Mouse (Mus musculus) bone marrow macrophage, adult 2 months (primary cell): ENCODE results near the gene Bhlhe23. TPM values are rescaled to one million over a fixed set of nuclear protein-coding genes. Genes with fewer than 3 reads are reported as not detected.

Experiments used
- H3K27ac ChIP-seq: 2 replicates; pipeline ENCODE4 v1.5.1; 2012; ENCODE audit warnings: low read depth, low read length; ENCODE audit not compliant: insufficient read depth
- H3K4me1 ChIP-seq: 2 replicates; pipeline ENCODE4 v1.6.1; 2012; ENCODE audit warnings: low read length; ENCODE audit not compliant: control insufficient read depth, insufficient read depth
- H3K4me3 ChIP-seq: 2 replicates; pipeline ENCODE4 v1.5.1; 2012; ENCODE audit warnings: mild to moderate bottlenecking, low read length, moderate library complexity; ENCODE audit not compliant: insufficient read depth
- CTCF ChIP-seq: IDR thresholded peaks from 2 replicates; pipeline ENCODE4 v1.5.1; 2012; ENCODE audit warnings: low read depth, mild to moderate bottlenecking, low read length, moderate library complexity
- POLR2A ChIP-seq: IDR thresholded peaks from 2 replicates; pipeline ENCODE4 v1.6.1; 2012; ENCODE audit warnings: mild to moderate bottlenecking, low read depth, low read length, borderline replicate concordance
- polyA plus RNA-seq: library from polyadenylated mRNA; stranded (reverse); fragments of >200 nt; gene quantifications from 2 replicates; pipeline ENCODE4 v1.2.4, GENCODE M21; 2012; ENCODE audit not compliant: missing spikeins, insufficient read depth, insufficient read length

Bhlhe23 gene
- polyA plus RNA-seq, 1 experiment: not detected

GRCm38 (mm10) chr2:180775641-180776040, 1.1 kb downstream of the Bhlhe23 start:
- H3K27ac ChIP-seq: no peak overlapping the region
- TF ChIP-seq CTCF: no peak
- TF ChIP-seq POLR2A: no peak
- H3K4me3 ChIP-seq: no peak overlapping the region
- no peaks in the 10 kb centered on the region for H3K4me1 ChIP-seq

GRCm38 (mm10) chr2:180775223-180775622, 1.5 kb downstream of the Bhlhe23 start:
- Histone ChIP-seq H3K4me1 (no peaks in the 10 kb centered on the region), H3K27ac (no peak overlapping the region), H3K4me3 (no peak overlapping the region)
- TF ChIP-seq POLR2A: no peak
- no peak for TF ChIP-seq CTCF

- H3K4me1 ChIP-seq: no peaks in the 10 kb centered on the region
Measured at GRCm38 (mm10) chr2:180765713-180766112, 11.0 kb downstream of the Bhlhe23 start.

DNA sequence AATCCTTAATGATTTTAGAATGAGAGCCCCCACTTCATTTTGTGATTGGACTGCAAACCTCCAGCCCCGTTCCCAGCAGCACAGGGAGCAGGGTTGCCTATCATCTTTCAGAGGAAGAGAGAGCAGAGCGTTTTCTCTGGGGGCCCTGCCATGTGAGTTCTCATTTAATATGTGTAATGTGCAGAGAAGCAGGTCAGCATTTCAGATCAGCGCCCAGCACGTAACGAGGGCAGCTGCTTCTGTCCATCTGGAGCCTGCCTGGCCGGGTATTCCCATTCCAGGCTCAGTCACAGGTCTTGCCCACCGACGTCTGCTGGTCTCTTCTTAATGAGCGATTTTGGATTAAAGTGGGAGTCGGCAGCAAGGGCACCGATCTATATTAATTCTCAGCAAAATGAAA, 11.7 kb downstream of the Bhlhe23 start:
- TF ChIP-seq CTCF (no peak), POLR2A (no peak)
- Histone ChIP-seq H3K27ac (no peak overlapping the region), H3K4me3 (no peak overlapping the region), H3K4me1 (no peaks in the 10 kb centered on the region)

More at GRCm38 (mm10) chr2:180765713-180766112, 11.0 kb downstream of the Bhlhe23 start:
- H3K27ac ChIP-seq: no peak overlapping the region
- TF ChIP-seq POLR2A (no peak), CTCF (no peak)
- no peak overlapping the region for H3K4me3 ChIP-seq

DNA sequence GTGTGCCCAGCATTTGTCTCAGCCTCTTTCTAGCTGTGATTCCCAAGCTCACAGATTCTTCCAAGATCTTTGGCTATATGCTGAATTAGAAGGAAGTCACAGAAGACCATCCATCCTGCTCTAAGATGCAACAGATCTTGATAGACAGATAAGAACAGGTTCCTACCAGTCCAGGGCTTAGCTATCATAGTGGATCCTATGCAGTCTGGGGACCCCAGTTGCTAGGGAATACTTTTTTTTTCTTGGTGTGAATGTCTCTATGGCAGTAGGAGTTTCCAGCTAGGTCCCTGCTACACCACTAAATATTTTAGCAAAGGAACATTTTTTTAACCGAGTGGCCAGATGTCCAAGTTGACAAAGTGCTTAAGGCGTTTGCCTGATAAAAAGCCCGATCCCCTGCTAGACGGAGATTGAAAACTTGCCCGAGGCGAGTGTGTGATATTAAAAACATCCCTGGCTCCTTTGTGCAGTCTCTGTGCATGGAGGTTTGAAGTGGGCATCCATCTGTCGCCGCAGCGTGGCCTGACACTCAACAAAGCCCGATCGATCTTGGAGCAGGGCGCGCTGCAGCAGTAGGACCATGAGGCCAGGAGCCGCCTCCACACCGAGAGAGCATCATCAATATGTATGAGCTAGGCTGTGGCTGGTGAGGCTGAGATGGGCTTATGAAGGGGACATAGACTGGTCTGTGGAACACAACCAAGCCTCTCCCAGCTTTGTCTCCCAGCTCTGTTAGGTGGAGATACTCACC, 18.0 kb downstream of the Bhlhe23 start:
- H3K4me1 ChIP-seq: no peaks in the 10 kb centered on the region
- no peak overlapping the region for H3K27ac ChIP-seq
- TF ChIP-seq CTCF: no peak
- no peak for TF ChIP-seq POLR2A
- H3K4me3 ChIP-seq: no peak overlapping the region

DNA sequence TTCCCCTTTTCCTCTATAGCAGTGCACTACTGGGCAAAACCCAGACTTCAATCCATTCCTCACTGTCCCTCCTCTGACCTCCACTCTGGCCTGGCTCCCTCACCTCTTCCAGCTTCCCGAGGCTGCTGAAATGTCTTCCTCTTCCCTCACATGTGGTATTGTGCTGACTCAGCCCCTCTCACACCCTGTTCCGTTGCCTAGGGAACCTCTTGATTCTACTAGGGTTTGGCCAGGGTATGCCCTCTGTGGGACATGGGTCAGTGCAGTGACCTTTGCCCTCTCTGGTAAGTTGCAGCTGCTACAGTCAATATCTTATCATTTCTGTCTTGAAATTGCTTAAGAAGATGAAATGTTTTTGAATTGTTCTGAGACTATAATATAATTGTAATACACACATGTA, 19.9 kb downstream of the Bhlhe23 start:
- H3K27ac ChIP-seq: no peak overlapping the region
- H3K4me3 ChIP-seq: no peak overlapping the region
- no peaks in the 10 kb centered on the region for H3K4me1 ChIP-seq
- no peak for TF ChIP-seq POLR2A
- no peak for TF ChIP-seq CTCF

DNA sequence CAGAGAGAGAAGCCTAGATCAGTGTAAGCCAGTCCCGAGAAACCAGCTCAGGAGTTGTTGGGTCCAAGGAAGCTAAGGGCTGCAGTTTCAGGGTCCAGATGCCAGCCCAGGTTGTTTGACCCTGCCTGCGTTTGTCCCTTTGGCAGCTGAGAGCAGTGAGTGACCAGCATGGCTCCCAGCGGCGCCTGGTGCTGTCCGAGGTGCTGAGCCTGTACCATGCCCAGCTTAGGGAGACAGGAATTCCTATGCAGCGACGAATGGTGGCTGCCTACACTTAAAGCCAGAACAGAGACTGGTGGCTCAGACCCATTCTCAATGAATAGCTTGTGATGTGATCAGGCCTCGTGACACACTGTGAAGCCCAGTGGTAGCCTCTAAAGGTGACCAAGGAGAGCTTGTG, 20.8 kb downstream of the Bhlhe23 start:
- H3K4me3 ChIP-seq: no peak overlapping the region
- H3K27ac ChIP-seq: no peak overlapping the region
- no peak for TF ChIP-seq POLR2A
- TF ChIP-seq CTCF: no peak
- H3K4me1 ChIP-seq: no peaks in the 10 kb centered on the region

DNA sequence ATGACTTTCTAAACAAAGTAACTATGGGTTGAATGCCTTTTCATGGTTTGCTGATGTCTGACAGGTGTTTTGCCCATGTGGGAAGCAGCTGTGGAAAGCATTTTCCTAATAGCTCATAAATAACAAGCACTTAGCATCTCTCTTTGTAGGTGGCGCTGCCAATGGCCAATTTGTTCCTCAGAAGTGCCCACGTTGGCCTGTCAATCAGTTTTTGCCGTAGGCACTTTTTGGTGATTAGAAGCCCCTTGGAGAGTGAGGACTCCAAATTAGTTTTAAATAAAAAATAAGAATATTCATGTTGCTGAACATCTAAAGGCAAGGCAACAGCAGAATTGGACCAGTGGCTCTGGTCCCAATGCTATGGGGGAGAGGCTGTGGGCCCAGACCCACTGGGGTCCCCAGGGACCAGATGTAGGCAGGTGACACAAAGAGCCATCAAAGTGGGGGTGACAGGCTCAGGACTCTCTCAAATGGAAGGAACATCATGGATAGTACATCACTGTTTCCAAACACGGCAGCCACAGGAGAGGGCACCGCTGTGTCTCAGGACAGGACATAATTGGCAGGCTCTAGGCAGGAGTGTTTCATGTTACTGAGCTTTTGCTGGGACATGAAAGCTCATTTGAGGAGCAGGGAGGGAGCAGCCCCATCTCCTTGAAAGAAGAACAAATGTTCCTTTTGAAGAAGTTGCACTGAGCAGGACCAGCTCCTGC, 21.6 kb downstream of the Bhlhe23 start:
- Histone ChIP-seq H3K4me3 (no peak overlapping the region), H3K4me1 (no peaks in the 10 kb centered on the region), H3K27ac (no peak overlapping the region)
- TF ChIP-seq POLR2A: no peak
- no peak for TF ChIP-seq CTCF

GRCm38 (mm10) chr2:180748904-180749303, 27.8 kb downstream of the Bhlhe23 start:
- no peak overlapping the region for H3K27ac ChIP-seq
- H3K4me3 ChIP-seq: no peak overlapping the region
- no peaks in the 10 kb centered on the region for H3K4me1 ChIP-seq
- TF ChIP-seq CTCF (no peak), POLR2A (no peak)

GRCm38 (mm10) chr2:180746569-180747192, 30.0 kb downstream of the Bhlhe23 start:
- Histone ChIP-seq H3K4me1 (no peaks in the 10 kb centered on the region), H3K27ac (no peak overlapping the region), H3K4me3 (no peak overlapping the region)
- TF ChIP-seq POLR2A (no peak), CTCF (no peak)
